Mouse (Mus musculus) urinary bladder, postnatal 4 days (tissue): ENCODE measurements around the gene Olfr532.
"Not testable (repeated sequence)": the region's sequence is repeated elsewhere in the genome, so short reads cannot be mapped to it uniquely, and the experiment has no call there.

ENCODE experiments used
- DNase-seq, 2 experiments: peaks; one replicate each; pipeline ENCODE4 v3.0.0; 2021 to 2022; ENCODE audit warnings: low spot score in 2 of 2

Olfr532 gene

DNA sequence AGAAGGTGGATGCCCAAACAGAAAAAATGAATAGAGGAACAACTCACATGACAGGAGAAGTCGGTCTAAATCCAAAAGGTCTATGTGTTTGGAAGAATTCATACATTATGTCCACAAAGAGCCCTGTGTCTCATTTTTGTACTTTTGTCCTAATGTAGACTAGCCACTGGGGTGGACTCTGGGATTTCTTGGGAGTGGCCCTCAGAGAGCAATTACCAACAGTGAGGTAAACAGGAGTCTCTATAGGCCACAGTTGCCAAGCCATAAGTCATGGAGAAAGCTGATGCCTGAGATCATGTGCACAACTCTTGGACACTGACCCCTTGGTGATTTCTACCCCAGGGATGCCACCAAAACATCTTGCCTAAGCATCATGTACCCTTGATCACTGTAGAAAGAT is at the start of gene Olfr532:
TSS of gene Olfr532 (minus strand) at position 101 of the 400 bp plus-strand sequence.
- no peak for DNase-seq

GRCm38 (mm10) chr7:140463070-140463469 is 41.6 kb upstream of the Olfr532 start, which contains the start of gene Olfr533:
Olfr533 (plus strand) TSS chr7:140463370.
- not testable (repeated sequence) for DNase-seq

DNA sequence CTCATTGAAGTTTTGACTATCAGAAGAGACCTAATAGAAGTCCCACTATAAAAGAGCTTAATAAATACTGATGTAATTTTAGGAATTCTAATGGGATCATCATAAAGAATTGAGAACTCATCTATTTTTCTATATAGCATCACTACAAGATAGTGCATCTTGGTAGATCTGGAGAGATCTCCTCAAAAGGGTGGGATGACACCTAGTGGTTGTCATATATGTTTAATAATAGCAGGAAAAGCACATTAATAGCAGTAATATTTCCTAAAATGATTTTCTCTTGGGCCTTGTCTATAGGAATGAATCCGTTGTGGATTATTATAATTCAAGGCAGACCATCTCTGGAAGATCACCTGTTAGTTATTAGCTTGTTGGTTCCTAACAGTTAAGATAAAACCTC is 21.7 kb upstream of the Olfr532 start:
- DNase-seq: no peak

DNA sequence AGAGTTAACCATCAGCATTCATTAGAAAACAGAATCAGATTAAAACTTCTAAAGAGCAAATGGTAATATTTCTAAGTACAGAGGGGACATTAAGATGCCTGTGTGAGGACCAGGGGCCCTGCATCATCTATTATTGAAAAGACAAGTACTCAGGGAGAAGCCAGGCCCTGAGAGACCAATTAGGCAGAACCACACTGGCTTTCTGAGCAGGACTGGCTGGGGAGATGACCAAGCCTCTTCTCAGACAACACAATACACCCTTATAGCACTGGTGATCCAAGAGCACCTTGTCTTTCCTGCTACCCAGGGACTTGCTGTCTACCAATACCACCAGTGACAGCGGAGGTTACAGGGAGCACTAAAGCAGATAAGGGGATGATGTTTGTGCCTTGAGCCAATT is 18.6 kb downstream of the Olfr532 start, which contains the start of gene Olfr531:
TSS of gene Olfr531 (minus strand) at position 101 of the 400 bp plus-strand sequence.
- DNase-seq: no peak

DNA sequence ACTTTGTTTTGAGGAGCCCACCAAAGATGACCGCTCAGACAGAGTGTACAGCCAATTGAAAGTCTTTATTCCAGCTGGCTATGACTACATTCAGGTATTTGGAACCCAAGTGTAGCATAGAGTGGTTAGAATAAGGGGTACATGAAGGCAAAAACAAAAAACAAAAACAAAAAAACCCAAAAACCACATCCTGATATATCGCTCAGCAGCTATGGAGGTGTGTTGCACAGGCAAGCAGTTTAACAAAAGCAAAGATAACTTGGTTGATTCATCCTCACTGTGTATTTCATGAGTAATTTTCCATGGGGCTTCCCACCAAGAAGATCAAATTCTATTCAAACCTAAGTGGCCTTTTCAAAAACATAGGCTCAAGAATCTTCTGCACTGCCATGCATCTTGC is 44.5 kb downstream of the Olfr532 start:
- DNase-seq: no peak

DNA sequence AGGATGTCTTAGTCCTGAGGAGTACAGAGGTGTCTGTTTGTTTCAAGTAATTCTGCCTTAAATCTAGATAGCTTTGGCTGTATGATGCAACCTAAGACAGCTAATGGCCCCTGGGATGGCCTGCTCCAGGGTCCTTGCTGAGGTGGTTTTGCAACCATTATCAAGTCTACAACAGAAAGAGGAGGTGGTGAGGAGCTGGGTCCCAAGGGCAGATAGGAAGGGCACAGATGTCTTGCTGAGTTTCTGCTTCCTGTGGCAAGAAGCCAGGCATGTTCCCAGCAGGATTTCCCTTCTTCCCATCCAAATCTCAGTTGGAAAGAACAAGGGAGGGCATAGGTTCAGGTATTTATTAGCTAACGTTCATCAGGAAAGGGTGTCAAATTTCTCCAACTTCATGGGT is 45.2 kb downstream of the Olfr532 start, which contains the start of gene Olfr530:
TSS of gene Olfr530 (minus strand) at position 101 of the 400 bp plus-strand sequence.
- no peak for DNase-seq

DNA sequence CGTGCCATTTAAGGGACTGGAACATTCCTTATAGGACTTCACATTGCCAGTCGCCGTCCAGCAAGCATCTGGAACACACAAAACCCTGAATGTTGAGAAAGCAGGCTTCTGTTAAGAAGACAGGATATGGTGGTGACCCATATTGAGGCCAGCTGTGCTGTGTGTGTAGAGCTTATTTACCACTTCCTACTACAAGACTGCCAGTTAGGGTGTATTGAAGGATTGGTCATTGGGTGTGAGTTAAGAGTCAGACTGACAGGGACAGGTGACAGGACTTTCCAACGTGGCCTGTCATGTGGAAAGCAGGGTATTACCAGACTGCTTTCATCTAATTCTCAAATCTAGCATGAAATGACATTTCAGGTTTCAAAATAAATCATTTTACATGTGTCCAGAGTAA is 47.1 kb downstream of the Olfr532 start:
- no peak for DNase-seq
